Mouse (Mus musculus) right cerebral cortex, postnatal 10 days (tissue): Measurements from ENCODE around the gene Adh1.
A peak's percentile ranks its signal among the peaks of the same experiment; 100 is the strongest.

Experiments
- DNase-seq, 2 experiments: peaks; one replicate each; pipeline ENCODE4 v3.0.0; 2021; ENCODE audit warnings: low spot score in 2 of 2

The Adh1 gene

DNA sequence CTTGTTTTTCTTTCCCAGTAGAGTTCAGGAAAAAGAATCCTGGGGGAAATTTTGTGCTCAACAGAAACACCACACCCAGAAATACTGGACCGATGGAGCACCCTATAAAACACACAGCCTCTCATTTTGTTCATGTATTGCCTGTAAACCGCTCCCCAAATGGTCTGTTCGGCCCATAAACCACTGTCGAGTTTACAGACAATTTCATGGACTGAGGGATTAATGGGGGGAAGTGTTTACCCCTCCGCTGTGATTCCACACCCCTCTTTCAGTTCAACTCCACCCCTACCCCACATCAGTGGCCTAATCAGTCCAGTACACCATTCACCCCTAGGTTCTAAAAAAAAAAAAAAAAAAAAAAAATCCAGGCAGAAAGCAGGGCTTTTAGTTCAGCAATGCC, 19.8 kb upstream of the Adh1 start:
- DNase-seq: no peak

GRCm38 (mm10) chr3:138241371-138241770, 19.4 kb upstream of the Adh1 start:
- no peak for DNase-seq

- DNase-seq: no peak
These were observed 18.6 kb upstream of the Adh1 start for GRCm38 (mm10) chr3:138242021-138242726.

DNA sequence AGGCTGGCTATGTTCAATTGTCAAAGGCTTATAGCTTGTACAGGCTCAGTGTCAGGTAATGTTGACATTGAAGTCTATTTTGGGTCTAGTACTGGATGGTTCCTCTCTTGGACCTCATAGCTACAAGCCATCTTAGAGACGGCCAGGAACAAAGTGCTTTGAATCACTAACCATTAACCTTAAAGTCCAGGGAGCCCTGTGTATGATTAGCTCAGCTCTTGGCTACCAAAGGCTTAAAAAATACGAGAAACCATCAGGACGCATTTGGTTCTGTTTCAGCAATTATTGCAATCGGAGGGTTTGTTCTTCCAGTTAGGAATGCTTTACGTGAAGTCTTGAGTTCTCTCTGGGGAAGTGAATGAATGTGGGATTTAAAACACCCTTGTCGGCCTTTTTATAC, 17.9 kb upstream of the Adh1 start:
- DNase-seq: no peak

GRCm38 (mm10) chr3:138244338-138244874, 16.4 kb upstream of the Adh1 start:
- no peak for DNase-seq

DNA sequence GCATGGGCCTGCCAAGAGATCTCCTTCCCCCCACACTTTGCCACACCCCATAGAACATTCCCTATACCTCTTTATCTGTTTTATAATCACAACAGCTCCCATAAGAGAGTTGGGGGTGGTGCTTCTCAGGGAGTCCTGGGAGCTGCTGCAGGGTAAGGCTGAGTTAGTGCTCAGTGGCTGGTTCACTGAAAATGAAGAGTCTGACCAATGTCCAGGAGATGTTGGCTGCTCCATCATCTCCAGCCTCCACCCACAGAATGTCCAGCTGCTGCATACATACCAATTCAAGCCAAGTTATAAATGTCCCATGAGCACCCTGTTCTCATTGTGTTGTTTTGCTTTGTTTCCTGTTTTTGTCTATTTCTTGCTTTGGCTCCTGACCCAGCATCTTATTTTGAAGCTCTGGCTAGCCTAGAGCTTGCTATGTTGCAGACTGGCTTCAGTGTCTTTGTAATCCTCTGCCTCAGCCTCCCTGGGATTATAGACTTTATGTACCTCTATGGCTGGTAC, 14.2 kb upstream of the Adh1 start:
- DNase-seq: no peak

GRCm38 (mm10) chr3:138247241-138247640, 13.6 kb upstream of the Adh1 start:
- no peak for DNase-seq

GRCm38 (mm10) chr3:138248011-138248410, 12.8 kb upstream of the Adh1 start:
- no peak for DNase-seq

DNA sequence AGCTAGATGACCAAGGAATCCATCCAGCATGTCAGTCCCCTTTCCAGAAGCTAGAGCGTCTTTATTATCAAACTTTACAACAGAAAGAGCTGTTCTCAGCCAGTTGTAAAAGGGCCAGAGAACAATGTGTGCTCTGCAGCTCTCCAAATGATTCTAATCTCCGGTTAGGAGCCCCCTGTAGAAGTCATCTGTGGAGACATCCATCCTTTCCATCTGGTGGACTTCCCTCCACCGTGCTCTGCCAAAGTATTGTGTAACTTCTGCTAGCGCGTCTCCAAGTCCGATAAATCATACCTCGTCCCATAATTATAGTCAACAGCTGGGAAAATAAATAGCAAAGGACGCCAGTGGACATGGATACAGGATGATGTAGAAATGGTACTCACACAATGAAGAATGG, 12.0 kb upstream of the Adh1 start:
- no peak for DNase-seq

- no peak for DNase-seq
These were observed 9.6 kb upstream of the Adh1 start for GRCm38 (mm10) chr3:138251156-138251555.

GRCm38 (mm10) chr3:138254205-138254604, 6.6 kb upstream of the Adh1 start:
- no peak for DNase-seq

DNA sequence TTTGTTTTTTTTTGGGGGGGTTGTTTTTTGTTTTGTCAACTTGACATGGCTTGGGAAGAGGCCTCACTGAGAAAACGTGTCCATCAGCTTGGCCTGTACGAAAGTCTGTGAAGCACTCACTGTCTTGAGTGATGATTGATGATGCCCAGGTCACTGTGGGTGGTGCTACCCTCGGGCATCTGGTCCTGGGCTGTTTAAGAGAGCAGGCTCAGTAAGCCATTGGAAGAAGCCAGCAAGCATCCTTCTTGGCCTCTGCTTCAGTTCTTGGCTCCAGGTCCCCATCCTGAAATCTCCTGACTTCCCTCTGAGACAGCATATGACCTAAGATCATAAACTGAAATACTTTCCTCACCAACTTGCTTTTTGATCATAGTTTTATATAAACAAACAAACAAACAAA, 5.4 kb upstream of the Adh1 start:
- DNase-seq: no peak

DNA sequence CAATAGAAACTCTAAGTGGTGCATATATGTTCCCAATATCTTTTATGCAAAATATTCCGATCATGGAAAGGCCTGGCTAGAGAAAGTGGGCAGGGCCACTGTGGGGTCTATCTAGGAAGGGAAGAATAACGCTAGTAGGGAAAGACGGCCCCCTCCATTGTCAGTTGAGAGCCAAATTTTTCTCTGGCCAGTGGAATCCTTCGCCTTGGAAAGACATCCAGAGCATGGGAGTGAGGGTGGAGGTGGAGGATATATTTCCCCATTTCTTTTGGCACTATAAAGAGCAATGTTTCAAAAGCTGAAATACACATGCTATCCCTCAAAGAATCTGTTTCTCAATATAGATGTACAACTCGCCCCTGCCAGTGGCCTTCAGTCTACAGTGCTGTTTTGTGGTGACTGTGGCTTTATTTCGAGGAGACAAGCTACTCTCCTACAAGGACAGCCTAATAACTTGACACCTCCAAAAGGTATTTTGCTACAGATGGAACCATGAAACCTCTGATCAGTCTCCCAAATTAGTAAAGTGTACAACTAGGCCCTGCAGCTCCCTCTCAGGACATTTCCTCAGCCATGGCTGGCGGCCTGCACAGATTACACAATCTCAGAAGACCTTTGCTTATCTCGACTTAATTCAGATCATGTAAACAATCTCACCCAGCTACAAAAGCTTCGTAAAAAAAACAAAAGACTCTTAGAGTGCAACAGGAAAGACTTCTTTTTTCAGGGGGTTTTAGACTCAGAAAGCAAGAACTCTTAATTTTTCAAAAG, 4.8 kb upstream of the Adh1 start:
- DNase-seq: no peak

- no peak for DNase-seq
These were observed 1.8 kb downstream of the Adh1 start for GRCm38 (mm10) chr3:138262568-138262967.

DNA sequence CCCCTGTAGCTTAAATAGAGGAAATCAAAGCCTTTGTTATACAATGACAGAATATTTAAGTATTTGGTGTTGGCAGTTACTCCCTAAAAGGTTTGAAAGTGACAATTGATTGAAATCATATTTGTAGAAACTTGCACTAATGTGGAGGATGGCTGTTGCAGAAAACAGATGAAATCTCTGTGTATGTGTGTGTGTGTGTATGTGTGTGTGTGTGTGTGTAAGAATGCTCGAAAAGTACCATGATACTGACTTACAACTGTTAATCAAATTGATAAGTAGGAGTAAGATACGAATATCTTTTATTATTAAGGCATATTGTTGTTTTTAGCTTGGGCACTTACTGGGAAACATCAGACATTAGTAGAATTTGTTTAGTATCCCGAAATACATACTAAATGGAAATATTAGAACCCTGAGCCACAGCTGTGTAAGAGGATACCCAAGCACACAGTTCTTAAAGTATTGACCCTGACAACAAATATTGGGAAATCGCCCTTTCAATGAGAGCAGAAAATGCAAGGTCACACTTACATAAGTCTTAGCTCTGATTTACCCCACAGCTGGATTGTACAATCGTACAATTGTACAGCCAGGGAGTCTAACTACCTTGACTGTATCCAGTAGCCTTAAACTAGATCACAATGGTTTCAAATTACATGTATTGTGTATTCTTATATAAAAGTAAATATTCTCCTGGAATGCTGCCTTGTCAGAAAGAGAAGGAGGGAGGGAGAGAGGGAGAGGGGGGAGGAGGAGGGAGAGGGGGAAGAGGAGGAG, 2.6 kb downstream of the Adh1 start:
- DNase-seq: no peak

DNA sequence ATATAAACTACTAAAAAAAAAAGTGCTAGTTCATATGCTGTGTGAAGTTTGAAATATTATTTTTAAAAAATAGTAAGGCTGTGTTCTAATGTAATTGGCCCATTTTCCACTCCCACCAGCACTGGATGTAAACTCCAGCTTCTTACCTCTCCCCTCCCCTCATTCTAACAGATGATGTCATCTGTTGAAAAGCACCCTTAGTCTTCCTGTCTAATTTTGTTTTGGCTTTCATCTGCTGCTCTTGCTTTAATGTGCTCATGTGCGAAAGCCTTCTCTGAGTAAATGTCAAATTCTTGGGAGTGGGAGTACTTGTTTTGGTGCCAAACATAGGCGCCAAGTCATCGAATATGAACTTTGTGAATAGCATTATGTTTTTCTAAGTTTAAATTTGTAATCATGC, 3.9 kb downstream of the Adh1 start:
- DNase-seq: peak in 1 of 2 experiments; percentile 40

- no peak for DNase-seq
These were observed 9.7 kb downstream of the Adh1 start for GRCm38 (mm10) chr3:138270507-138270906.

DNA sequence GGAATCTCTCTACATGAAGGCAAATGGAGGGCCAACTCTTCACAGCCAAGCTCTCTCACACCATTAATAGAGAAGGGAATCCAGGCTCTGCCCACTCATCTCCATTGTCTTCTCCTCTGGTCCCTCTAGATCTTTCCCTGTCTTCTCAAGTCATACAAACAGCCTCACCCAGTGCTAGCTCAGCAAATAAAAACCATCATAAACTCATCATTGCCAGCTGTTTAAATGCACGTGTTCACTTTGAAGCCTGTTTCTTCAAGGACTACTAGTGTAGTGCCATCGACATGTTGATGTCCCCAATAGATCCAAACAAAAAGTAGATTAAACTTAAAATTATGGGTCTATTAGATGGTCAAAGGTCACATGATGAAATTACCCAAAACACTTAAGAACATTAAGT, 10.5 kb downstream of the Adh1 start:
- no peak for DNase-seq

DNA sequence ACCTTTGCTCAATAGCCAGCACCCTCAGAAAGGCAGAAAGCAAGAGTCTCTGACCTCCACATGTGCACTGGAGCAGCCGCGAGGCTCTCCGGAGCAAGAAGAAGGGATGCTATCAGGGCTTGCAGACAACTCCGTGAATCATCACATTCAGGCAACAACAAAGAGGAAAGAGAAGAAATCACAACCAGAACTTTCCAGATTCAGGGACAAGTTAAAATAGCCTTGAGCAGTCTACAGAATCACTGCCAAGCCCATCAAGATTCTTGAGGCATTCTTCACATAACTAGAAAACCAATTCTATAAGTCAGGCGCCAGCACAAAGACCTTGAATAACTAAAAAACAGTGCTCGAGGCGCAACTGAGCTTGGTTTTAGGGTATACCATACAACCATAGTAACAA, 12.3 kb downstream of the Adh1 start:
- no peak for DNase-seq

DNA sequence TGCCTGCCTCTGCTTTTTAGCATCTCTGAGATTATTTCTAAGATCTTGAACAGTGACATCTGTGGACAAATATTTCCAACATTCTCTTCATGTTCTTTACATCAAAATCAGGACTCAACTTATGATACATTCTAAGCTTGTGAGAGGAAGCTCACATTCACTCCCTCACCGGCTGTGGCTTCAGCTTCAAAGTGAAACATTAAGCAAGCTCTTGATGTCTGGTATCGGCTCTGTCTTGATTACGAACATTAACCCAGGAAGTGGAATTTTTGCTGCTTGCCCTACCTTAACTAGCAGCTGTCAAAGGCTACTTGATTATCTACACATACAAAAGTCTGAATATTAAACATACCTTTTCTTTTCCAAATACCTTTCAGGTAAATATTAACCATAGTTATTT, 14.3 kb downstream of the Adh1 start:
- no peak for DNase-seq

DNA sequence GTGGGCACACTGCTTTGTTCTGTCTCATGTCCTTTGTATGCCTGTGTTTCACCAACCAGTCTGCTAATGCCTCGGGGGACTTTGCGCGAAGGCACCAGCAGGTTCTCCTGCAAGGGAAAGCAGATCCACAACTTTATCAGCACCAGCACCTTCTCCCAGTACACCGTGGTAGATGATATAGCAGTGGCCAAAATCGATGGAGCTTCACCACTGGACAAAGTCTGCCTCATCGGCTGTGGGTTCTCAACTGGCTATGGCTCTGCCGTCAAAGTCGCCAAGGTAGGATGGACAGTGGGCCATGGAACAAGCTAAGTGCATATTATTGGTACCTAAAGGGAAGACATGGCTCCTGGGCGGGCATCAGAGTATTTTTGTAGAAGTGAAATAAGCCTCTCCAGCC, 21.8 kb downstream of the Adh1 start:
- DNase-seq: no peak

DNA sequence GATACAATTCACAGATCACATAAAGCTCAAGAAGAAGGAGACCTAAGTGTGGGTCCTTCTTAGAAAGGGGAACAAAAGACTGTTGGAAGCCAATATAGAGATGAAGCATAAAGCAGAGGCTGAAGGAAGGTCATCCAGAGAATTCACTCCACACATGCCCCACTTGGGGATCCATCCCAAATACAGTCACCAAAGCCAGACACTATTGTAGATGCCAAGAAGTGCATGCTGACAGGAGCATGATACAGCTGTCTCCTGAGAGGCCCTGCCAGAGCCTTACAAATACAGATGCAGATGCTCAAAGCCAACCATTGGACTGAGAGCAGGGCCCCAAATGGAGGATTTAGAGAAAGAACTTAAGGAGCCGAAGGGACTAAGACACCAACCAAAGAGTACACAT, 23.0 kb downstream of the Adh1 start:
- no peak for DNase-seq
